Mouse (Mus musculus) lung, postnatal 10 days (tissue): ENCODE measurements at regions not wholly inside any gene's neighbourhood (a gene's known extent, or its start where the extent isn't known, plus 50 kb on each side); places are given as distances from the start of the nearest gene placed in this dataset.
"Not testable (repeated sequence)": the region's sequence is repeated elsewhere in the genome, so short reads cannot be mapped to it uniquely, and the experiment has no call there.

Source experiments
- DNase-seq: peaks from one replicate; pipeline ENCODE4 v3.0.0; 2021

DNA sequence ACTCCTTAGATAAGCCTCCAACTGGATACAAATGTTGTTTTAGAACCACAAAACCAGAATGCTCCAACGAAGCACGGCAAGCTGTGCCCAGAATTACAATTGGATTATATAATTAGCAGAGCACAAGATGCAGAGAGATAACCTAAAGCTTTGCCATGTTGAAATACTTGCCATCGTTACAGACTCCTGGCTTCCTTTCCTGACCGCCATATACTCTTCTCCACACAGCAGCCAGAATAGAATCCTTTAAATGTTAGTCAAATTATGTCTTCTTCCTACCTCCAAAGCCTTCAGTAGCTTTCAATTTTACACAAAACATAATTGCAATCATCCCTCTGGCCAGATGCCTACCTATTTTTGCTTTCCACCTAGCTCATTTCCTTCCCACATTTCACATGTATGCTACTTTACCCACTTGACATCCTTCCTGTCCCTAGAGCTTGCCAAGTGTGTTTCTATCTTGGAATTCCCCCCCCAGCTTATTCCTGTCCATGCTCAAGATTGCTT lies 52.8 kb upstream of the G2e3 start:
- no peak for DNase-seq

DNA sequence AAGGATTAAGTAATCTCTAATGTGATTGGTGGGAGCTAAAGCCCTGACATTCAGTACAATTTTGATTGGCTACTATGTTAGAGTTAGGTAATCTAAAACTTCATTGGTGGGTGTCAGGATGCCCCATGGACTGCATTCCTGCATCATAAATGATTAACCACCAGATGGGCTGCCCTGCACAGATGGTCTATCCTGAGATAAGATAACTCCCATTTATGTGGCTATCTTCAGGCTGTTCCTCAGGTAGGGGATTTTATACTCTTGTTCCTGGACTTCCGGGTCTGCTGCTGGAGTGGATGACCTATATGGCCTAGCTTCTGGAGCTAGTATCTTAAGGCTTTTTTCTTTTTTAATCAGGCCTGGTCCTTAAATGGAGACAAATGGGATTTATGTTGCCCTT lies 69.5 kb upstream of the G2e3 start:
- DNase-seq, result no peak

DNA sequence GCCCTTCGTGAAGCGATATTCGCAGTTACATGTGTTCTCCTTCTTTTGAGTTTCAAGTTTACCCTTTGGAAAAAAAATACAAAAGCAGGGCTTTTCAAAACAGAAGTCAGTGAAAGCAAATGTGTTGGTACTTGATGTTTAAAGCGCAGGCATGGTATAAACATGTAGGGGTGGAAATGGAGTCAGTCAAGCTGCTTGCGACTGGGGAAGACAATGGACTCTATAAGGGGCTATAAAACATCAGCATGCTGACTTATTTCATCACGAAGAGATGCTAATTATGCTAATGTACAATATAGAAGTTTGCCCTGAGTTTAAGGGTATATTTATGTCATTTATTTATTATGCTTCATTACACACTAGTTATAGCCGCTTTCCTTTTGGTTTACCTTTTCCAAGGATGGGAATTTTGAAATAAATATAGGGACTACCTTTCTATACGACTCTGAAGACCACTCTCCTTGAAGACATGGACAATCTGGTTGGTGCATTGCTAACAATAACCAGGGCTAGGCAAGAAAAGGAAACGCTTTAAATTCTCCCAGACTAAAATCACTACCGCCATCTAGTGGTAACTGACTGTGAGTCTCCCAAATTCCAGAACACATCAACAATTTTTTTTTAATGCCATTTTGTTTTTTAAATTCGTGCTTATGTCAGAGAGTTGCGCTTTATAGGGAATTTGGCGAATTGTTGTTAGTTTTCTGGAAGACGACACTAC lies 71.9 kb upstream of the G2e3 start:
- DNase-seq, result peak; percentile 22

DNA sequence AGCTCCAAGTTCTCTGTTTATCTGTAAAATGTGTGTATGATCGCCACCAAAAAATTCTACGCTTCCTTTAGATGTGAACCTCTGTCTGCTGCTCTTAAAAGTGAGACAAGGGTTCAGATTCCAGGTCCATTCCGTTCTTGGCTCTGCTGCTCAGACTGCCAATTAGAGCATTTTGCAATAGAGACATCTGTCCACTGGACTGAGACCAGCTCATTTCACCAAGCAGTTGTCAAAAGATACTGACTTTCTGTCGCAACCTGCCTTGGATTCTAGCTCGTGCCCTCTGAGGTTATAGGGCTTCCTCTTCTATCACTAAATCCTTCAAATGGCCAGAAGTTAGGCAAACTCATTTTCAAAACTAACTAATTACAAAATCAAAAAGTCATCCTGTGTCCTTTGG lies 74.4 kb upstream of the G2e3 start:
- peak; percentile 11 for DNase-seq

DNA sequence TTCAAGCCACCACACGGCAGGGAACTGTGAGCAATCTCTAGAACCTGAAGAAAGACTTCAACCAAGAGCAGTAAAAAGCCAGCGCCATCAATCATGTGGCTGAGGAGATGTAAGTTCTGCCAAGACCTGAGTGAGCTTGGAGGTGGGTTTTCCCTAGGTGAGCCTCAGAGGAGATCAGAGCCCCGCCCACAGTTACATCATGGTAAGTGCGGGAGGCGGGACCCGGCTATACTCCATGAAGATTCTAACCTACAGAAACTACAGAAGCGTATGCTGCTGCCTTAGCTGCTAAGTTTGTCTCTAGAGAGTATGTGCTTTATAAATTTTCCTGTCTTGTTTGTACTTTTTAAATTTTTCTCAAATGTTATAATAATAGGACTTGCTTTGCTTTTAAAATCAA lies 105.0 kb upstream of the G2e3 start:
- no peak for DNase-seq

DNA sequence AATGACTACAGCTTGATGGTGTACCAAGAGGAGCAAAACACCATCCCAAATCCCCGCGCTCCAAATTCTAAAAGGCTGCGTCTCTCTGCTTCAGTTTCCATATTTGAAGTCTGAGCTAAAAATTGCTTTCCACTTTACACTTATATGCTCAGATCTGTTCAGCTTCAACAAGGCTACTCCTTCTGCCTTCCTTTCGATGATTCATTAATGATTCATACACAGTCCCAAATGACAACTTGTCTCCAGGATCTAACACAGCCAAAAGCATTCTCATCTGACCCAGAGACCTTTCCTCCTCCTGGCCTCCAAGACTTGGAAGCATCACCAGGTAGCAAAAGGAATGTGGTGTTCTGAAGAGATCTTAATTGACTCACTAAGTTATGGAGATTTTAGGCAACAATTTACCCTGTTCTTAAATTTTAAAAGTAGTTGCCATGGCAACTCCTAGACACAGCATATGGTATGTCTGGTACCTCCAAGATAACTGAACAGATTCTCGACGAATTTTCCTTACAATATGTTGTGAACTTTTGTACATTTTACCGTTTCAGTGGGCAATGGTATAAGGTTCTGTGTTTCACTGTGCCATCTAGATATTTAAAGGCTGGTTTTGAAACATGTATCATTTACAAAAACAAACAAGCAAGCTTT lies 106.6 kb upstream of the G2e3 start:
- DNase-seq, result no peak

DNA sequence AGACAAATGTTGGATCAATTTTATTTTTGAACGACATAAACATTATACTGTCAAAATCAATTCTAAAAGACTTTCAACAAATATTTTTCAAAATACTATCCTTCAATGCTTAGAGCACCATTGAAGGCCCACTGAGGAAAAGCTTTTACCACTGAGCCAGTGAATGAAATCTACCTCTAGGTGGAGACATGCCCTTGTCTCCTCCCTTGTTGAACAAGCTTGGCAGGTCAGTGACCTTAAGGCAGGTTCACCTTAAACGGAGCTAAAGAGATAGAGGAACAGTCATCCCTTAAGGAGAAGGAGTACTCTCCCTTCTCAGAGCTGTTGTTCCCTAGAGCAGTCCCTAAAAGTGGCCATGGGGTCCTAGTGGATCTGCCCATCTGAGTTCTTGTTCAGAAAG lies 136.2 kb upstream of the G2e3 start:
- DNase-seq, result no peak

DNA sequence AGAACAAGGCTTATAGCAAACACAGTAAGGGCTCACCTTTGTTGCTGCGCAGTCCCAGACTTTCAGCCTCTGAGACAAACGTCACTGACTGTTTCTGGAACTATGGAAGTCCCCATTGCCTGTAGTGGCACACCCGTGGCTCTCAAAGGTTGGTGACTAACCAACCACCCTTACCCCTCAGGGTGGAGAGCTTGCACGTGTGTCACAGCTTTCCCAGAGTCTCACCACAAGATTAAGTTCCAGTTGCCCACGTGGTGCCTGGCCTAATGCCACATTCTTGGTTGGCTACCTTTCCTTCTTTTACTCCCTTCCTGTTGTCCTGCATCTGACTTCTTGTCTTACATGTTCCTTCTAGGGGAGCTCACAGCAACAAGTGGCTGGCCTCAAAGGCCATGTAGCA lies 151.6 kb upstream of the G2e3 start:
- no peak for DNase-seq

DNA sequence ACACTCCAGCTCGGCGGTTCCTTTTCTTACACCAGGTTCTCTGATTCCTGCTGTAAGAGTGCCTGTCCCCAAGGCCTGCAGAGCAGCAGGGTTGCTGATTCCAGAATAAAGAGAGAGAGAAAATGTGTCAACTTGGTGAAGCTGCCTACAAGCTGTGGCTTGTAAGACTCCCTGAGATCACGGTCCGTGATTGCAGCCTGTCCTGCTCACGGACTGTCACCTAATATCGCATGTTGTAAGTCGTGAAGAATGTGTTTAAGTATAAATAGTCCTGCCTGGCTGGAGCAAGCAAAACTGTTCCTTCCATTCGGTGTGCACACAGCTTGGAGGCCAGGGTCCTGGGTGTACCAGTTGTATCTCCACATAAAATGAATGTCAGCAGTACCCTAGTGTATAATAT lies 152.7 kb upstream of the G2e3 start:
- peak; percentile 6 for DNase-seq

DNA sequence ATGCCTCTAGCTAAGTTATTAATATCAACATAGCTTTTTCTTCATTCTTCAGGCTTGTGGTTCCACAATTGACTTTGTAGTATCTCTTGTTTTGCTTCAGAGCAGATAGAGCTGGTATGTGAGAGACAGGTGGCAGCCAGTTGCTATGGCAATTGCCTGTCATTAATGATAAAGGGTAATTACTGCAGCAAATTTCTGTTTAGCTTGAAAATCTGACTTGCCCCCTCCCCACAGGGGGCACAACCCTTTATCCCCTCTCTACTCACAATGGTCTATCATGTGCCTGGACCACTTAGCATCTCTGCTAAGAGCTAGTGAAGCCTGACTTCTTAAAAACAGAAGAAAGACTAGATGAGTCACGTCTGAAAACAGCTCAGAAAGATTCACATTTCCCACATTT lies 157.1 kb upstream of the G2e3 start:
- no peak for DNase-seq

DNA sequence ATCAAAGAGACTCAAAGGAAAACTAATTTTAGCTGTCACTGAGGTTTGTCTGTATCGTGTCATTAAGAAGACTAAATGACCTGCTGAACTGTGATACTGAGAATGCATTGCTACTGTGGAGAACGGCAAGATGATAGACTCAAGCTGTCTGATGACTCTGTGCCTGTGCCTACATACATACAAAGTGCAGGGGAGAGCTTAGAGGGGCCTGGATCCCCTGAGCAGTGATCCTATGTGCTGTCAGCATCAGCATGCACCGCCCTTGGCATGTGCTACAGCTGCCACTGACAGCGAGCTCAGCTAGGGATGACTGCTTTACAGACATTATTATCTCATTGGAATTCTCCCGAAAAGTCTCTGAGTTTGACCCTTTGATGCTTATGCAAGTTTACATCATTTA lies 157.7 kb upstream of the G2e3 start:
- DNase-seq, result no peak

DNA sequence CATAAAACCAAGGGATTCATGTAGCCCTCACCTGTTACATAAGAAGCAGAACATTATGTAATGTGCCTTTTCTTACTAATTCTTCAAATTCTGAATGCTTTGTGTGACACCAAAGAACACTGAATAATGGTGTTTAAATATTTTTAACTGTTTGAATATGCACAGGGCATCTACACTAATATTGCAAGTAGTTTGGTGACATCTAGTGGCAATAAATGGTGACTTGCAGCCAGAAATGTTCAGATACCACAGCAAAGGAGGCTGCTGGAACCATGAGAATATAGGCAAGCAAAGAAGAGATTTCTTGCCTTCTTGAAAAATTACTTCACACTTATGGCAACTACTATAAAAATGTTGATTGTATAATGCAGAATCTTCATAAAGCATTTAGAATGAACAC lies 159.6 kb upstream of the G2e3 start:
- peak; percentile 30 for DNase-seq

DNA sequence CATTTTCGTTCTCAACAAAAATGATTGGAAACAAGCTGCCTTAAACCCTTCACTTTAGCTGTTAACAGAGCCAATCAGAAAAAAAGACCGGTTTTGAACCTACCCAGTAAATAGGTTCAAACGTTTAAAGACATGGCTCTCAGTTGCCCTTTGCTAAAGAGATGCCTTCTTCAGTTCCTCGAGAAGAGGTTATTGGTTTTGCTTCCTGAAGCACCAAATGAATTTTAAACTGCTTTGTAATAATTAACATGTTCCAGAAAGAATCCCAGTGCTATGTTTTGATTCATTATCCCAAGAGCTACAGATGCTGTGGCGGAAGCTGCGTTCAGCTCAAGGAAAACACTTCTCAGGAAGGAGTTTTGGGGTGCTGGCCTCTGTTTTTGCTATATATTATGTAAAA lies 160.1 kb upstream of the G2e3 start:
- DNase-seq, result no peak

DNA sequence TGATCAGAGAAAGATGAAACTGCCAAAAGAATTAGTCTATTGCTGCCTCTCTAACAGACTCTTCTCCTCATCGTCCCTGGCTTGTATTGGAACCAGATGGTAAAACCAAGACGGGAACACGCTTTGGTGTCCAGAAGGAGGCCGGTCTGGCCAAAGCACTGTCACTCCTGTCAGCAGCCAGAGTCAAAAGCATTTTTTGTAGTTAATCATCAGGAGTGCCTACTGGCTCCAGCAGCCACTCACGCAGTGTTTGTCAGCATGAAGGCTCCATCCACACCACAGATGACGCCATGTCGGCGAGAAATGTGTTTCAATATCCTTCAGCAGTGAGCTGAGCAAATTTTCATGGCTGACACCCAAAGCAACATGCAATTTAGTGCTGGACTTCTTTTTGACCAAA lies 162.1 kb upstream of the G2e3 start:
- DNase-seq, result no peak

DNA sequence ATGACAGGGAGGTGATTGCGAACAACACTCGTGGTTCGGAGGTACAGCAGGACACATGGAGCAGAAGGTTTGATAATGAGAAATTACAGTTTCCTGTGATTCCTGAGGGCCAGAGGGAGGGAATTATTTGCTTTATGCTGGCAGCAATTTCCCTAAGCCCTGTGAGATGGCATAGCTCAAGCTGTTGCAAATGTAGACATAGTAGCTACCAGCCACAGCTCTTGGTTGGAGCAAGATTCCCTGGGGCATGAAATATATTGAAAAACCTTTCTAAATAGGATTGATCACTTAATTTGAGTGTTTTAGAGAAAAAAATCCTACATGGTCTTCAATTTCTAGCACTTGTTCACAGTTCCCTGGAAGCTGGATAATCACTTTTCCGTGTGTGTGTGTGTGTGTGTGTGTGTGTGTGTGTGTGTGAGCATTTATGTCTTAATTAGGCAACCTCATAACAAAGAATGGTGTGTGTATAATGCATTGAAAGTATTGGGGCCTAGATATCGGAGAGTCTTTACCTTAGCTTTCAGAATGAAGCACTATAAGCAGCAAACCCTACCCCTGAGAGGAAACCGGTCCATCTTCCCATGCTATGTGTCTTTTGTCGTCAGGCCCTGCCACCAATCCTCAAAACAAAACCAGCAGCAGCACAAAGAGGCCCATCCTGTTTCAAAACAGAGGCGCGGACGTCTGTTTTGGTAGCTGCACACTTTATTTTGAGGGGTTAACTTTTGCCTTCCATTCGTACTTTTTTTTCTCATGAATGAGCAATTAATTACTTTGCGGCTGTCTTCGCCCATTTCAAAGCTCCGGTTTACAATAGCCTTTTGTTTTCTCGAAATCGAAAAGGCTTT lies 172.7 kb upstream of the G2e3 start:
- no peak for DNase-seq

DNA sequence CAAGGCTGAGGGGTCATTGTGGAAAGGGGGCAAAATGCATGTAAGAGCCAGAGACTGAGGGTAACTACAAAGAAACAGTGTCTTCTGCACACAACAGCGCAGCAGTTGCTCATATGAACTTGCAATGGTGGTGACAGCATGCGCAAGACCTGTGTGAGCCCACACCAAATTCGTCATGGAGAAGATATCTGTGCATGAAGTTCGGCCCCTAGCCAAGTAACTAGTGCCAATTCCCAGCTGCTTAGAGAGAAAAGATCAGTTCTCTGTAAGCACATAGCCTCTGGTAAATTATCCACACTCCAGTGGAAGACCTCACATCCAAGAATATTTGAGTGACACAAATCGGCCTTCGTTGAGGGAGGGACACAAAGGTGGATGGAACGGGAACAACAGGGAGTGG lies 182.7 kb upstream of the G2e3 start:
- no peak for DNase-seq

DNA sequence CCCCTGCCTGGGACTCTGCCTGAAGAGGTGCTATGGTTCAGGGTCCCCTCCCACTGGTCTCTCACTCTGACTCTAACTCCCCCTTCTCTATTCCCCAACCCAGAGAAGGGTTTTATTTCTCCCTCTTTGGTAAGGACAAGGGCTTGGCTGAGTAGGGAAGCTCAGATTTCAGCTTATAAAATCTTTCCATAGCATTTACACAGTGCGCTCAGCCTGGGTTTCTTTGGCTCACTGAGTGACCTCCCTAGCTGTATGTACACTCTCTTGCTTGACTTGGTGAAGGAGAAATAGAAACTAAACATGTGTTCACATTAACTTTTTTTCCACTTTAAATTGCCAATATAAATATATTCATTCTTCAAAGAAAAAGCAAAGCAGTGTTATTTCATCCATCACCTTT lies 186.9 kb upstream of the G2e3 start:
- no peak for DNase-seq

DNA sequence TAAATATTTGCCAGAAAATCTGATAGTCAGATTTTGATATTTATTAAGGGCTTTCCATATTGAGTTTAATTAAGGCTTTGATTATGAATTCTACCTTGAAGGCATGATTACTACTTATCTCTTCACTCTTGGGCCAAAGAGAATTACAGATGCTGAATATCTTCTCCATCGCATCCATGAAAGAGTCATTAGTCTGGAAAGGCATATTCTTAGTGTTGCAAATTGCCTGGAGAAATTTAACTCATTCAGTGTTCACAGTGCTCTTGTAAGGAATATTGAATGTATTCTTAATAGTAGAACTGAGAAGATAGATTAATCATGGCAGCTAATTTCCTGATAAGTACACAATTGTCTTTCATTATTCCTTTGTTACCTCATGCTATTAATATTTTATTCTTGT lies 187.7 kb upstream of the G2e3 start:
- no peak for DNase-seq

DNA sequence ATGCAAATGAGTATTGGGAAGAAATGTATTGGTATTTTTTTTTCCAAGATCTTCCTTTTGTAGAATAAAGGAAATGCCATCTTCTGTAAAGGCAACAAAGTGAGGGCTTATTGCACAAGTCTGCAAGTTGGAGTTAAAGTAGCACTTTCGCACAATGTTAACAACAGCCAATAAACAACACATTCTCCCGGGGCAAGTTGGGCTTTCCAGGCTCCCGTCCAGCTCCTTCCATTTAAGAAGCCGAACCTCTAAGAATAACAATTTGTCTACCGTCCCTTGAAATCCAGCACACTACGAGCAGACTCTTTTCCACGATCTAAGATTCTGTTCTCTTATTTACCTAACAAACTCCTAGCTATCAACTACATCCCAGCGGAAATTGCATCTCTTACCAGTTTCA lies 199.9 kb upstream of the G2e3 start:
- peak; percentile 6 for DNase-seq

DNA sequence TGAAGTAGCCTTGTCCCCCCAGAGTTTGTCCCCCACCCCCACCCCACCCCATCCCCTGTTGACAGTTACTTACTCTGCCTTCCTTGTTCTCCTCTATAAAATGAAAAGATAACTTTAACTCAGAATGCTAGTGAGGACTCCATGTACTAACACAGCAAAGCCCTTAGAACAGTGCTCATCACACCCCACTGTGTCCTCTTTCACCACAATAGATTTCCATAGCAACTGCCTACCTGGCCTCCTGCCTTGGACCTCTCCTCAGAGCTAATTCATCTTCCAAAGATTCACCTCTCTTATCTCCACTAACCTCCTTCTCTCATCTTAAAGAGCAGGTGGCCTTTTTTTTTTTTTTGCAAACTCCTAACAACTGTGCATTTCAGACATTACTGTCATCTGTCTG lies 204.0 kb upstream of the G2e3 start:
- DNase-seq, result no peak

DNA sequence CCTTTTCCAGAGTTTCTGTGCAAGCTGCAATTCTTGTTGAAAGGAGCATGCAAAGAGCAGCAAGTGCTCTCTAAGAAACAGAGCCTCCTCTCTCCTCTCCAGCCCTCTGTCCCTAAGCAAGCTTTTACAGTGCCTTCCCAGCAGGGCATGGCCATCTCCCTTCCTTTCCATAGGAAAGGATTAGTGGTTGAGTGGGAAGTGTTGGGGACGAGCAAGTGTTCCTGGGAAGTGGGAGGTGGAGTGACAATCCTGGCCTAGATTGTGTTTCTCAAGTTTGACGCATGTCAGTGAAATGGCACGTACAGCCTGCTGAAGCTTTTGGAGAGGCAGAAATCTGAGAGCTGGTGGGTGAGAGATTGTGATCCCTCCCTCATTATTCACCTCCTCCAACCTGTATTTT lies 204.7 kb upstream of the G2e3 start:
- DNase-seq, result no peak

DNA sequence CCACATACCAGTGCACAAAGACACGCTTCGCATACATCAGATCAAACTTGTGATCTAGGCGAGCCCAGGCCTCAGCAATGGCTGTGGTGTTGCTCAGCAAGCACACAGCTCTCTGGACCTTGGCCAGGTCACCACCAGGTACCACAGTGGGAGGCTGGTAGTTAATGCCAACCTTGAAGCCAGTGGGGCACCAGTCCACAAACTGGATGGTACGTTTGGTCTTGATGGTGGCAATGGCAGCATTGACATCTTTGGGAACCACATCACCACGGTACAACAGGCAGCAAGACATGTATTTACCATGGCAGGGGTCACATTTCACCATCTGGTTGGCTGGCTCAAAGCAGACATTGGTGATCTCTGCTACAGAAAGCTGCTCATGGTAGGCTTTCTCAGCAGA lies 214.2 kb upstream of the G2e3 start:
- not testable (repeated sequence) for DNase-seq

DNA sequence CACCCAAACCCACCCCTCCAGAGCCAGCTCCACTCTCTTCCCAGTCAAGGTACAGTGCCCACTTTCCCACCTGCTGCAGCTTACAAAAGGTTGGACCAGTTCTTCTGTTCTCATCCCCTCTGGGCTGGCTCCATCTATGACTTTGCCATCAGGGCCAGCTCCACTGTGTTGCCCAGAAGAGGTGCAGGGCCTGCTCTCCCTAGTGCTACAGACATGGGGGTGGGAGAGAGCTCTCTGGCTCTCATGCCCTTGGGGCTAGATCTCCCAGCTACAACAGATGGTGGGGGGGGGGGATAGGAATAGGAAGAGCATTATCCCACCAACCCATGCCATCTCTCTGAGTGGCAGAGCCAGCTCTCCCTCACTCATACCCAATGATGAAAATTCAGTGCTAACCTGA lies 219.6 kb upstream of the G2e3 start:
- DNase-seq, result no peak

DNA sequence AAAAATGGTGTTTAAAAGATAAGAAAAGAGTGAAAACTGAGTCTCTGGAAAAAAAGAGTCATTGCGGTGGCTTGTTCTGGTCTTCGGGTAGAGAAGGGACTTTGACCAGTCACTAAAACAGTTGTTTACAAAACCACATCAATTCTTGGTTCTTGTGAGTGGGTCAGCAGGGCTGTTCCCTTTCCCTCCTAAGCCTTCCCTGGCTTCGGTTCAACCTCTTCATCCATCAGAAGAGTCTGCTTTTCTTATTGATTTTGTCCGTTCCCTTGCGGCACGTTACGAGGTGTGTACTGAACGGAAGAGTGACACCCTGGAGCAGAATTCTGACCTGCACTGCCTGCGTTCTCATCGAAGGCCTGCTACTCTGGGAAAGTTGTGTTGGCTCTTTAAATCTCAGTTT lies 229.1 kb upstream of the G2e3 start:
- no peak for DNase-seq
